Mouse (Mus musculus) forebrain, embryonic 10.5 days (tissue): ENCODE measurements around the gene Slc7a8. TPM values are rescaled to one million over a fixed set of nuclear protein-coding genes. Genes with fewer than 3 reads are reported as not detected.

Experiments
- DNase-seq: peaks from one replicate; pipeline ENCODE4 v3.0.0-alpha.2; 2017; ENCODE audit warnings: low spot score; ENCODE audit errors: extremely low spot score
- H3K27ac ChIP-seq: fragments of 300-500 bp; sonication (generic); 2 replicates; pipeline ENCODE4 v1.5.1; 2016; ENCODE audit warnings: mild to moderate bottlenecking
- H3K27me3 ChIP-seq: fragments of 300-500 bp; sonication (generic); 2 replicates; pipeline ENCODE4 v1.6.1; 2016; ENCODE audit warnings: mild to moderate bottlenecking; ENCODE audit not compliant: poor library complexity, severe bottlenecking
- H3K36me3 ChIP-seq: fragments of 300-500 bp; sonication (generic); replicated peaks from 2 replicates; pipeline ENCODE4 v1.6.1; 2016; ENCODE audit warnings: mild to moderate bottlenecking, moderate library complexity
- H3K4me1 ChIP-seq: fragments of 300-500 bp; sonication (generic); 2 replicates; pipeline ENCODE4 v1.6.1; 2016
- H3K4me3 ChIP-seq: fragments of 300-500 bp; sonication (generic); 2 replicates; pipeline ENCODE4 v1.5.1; 2016; ENCODE audit warnings: mild to moderate bottlenecking, moderate library complexity
- H3K9me3 ChIP-seq: fragments of 300-500 bp; sonication (generic); 2 replicates; pipeline ENCODE4 v1.6.1; 2016; ENCODE audit warnings: mild to moderate bottlenecking, moderate library complexity
- WGBS: fragments of 180-500 bp; shearing (Covaris S2); methylation state at CpG from one replicate; pipeline ENCODE4 v1.1.7; 2016; 5-methylcytosine and 5-hydroxymethylcytosine counted together
- polyA plus RNA-seq: library from polyadenylated mRNA; unstranded; fragments of >200 nt; fragmentation: Nextera tagmentation; extraction: Ambion mirVana; gene quantifications from 2 replicates; pipeline ENCODE4 v1.2.1, GENCODE M21; 2016

The Slc7a8 gene
- polyA plus RNA-seq, 1 experiment from 2014 or later: 1.0 TPM

GRCm38 (mm10) chr14:54701298-54701697, 80.4 kb downstream of the Slc7a8 start:
- peak; percentile 71 for DNase-seq
- Histone ChIP-seq H3K36me3 (no peaks in the 10 kb centered on the region), H3K4me3 (no peak overlapping the region), H3K4me1 (0 out of 2 replicates have a peak, but pooled peaks cover under 1% of the 10 kb centered on the region), H3K27me3 (peaks cover 13% of the 10 kb centered on the region; the same call in 1 of the 2 replicates), H3K9me3 (no peaks in the 10 kb centered on the region), H3K27ac (no peak overlapping the region)
- WGBS: 10% methylated on average over 6 of the region's 6 CpGs

- H3K9me3 ChIP-seq: no peaks in the 10 kb centered on the region
- 66% methylated on average over 3 of the region's 3 CpGs for WGBS
- DNase-seq: no peak
- H3K4me1 ChIP-seq: no peaks in the 10 kb centered on the region
- peaks cover 13% of the 10 kb centered on the region; the same call in 1 of the 2 replicates for H3K27me3 ChIP-seq
- H3K4me3 ChIP-seq: no peak overlapping the region
- H3K36me3 ChIP-seq: no peaks in the 10 kb centered on the region
- H3K27ac ChIP-seq: no peak overlapping the region
Measured at GRCm38 (mm10) chr14:54699586-54699985, 82.2 kb downstream of the Slc7a8 start.

GRCm38 (mm10) chr14:54698733-54699132, 83.0 kb downstream of the Slc7a8 start, which contains the start of gene Gm29776:
Gm29776 (minus strand) TSS chr14:54698833.
- WGBS: 88% methylated on average over 4 of the region's 4 CpGs
- Histone ChIP-seq H3K4me1 (no peaks in the 10 kb centered on the region), H3K4me3 (no peak within 1 kb of the TSS), H3K27ac (no peak within 1 kb of the TSS; the same call in 1 of the 2 replicates), H3K36me3 (peaks cover 5% of the 10 kb centered on the region), H3K9me3 (no peaks in the 10 kb centered on the region), H3K27me3 (peaks cover 13% of the 10 kb centered on the region; the same call in 1 of the 2 replicates)
- no peak for DNase-seq

- no peak for DNase-seq
- Histone ChIP-seq H3K27ac (no peak overlapping the region), H3K4me3 (no peak overlapping the region)
Measured at GRCm38 (mm10) chr14:54696752-54697151, 85.0 kb downstream of the Slc7a8 start.

GRCm38 (mm10) chr14:54695042-54695441, 86.7 kb downstream of the Slc7a8 start:
- WGBS: 86% methylated on average over 6 of the region's 6 CpGs
- Histone ChIP-seq H3K36me3 (peaks cover 31% of the 10 kb centered on the region), H3K4me3 (no peak overlapping the region)

More at GRCm38 (mm10) chr14:54696752-54697151, 85.0 kb downstream of the Slc7a8 start:
- peaks cover 20% of the 10 kb centered on the region for H3K36me3 ChIP-seq
- no peaks in the 10 kb centered on the region for H3K4me1 ChIP-seq
- H3K27me3 ChIP-seq: no peaks in the 10 kb centered on the region
- no peaks in the 10 kb centered on the region for H3K9me3 ChIP-seq
- WGBS: 86% methylated on average over 4 of the region's 4 CpGs

GRCm38 (mm10) chr14:54687251-54687650, 94.5 kb downstream of the Slc7a8 start:
- no peak for DNase-seq
- WGBS: 10% methylated on average over 8 of the region's 8 CpGs
- Histone ChIP-seq H3K9me3 (no peaks in the 10 kb centered on the region), H3K4me1 (peaks cover 31% of the 10 kb centered on the region), H3K27ac (peak overlapping the region; percentile 98), H3K27me3 (no peaks in the 10 kb centered on the region), H3K4me3 (peak overlapping the region; percentile 86), H3K36me3 (peaks cover 54% of the 10 kb centered on the region)

More at GRCm38 (mm10) chr14:54695042-54695441, 86.7 kb downstream of the Slc7a8 start:
- Histone ChIP-seq H3K27ac (no peak overlapping the region), H3K4me1 (no peaks in the 10 kb centered on the region), H3K27me3 (no peaks in the 10 kb centered on the region), H3K9me3 (no peaks in the 10 kb centered on the region)
- no peak for DNase-seq

- peak; percentile 99 for DNase-seq
- Histone ChIP-seq H3K27me3 (no peaks in the 10 kb centered on the region), H3K4me1 (peaks cover 31% of the 10 kb centered on the region), H3K36me3 (peaks cover 60% of the 10 kb centered on the region), H3K27ac (peak within 1 kb of the TSS; percentile 98), H3K9me3 (no peaks in the 10 kb centered on the region), H3K4me3 (peak within 1 kb of the TSS; percentile 86)
- under 1% methylated on average over 44 of the region's 44 CpGs for WGBS
Measured at GRCm38 (mm10) chr14:54686522-54687143, 95.1 kb downstream of the Slc7a8 start, which contains the start of gene Acin1. Acin1 (minus strand) TSS chr14:54686931.

GRCm38 (mm10) chr14:54686063-54686521, 95.7 kb downstream of the Slc7a8 start, which contains the start of gene 1700123O20Rik:
1700123O20Rik (plus strand) TSS chr14:54686216.
- Histone ChIP-seq H3K36me3 (peaks cover 64% of the 10 kb centered on the region), H3K27me3 (no peaks in the 10 kb centered on the region), H3K9me3 (no peaks in the 10 kb centered on the region), H3K4me1 (peaks cover 31% of the 10 kb centered on the region), H3K4me3 (peak within 1 kb of the TSS; percentile 86), H3K27ac (peak within 1 kb of the TSS; percentile 98)
- under 1% methylated on average over 39 of the region's 41 CpGs for WGBS
- DNase-seq: peak; percentile 87

- peak overlapping the region; percentile 86 for H3K4me3 ChIP-seq
- H3K4me1 ChIP-seq: peaks cover 31% of the 10 kb centered on the region
- no peaks in the 10 kb centered on the region for H3K9me3 ChIP-seq
- no peaks in the 10 kb centered on the region for H3K27me3 ChIP-seq
- no peak for DNase-seq
- H3K27ac ChIP-seq: peak overlapping the region; percentile 98
- 20% methylated on average over 8 of the region's 8 CpGs for WGBS
- peaks cover 64% of the 10 kb centered on the region for H3K36me3 ChIP-seq
Measured at GRCm38 (mm10) chr14:54685471-54685870, 96.3 kb downstream of the Slc7a8 start.

- DNase-seq: no peak
- Histone ChIP-seq H3K36me3 (peaks cover 71% of the 10 kb centered on the region), H3K9me3 (no peaks in the 10 kb centered on the region), H3K27me3 (no peaks in the 10 kb centered on the region), H3K27ac (no peak overlapping the region), H3K4me3 (no peak overlapping the region), H3K4me1 (peaks cover 17% of the 10 kb centered on the region)
- WGBS: 95% methylated on average over 3 of the region's 3 CpGs
Measured at GRCm38 (mm10) chr14:54682396-54682795, 99.3 kb downstream of the Slc7a8 start.

GRCm38 (mm10) chr14:54678657-54679304, 103.0 kb downstream of the Slc7a8 start:
- 0 out of 2 replicates have a peak, but pooled peaks cover 3% of the 10 kb centered on the region for H3K4me1 ChIP-seq
- DNase-seq: no peak
- H3K27ac ChIP-seq: no peak overlapping the region
- H3K4me3 ChIP-seq: no peak overlapping the region
- WGBS: 91% methylated on average over 16 of the region's 16 CpGs
- no peaks in the 10 kb centered on the region for H3K27me3 ChIP-seq
- no peaks in the 10 kb centered on the region for H3K9me3 ChIP-seq
- H3K36me3 ChIP-seq: peaks cover 96% of the 10 kb centered on the region

GRCm38 (mm10) chr14:54676290-54676689, 105.5 kb downstream of the Slc7a8 start:
- DNase-seq: no peak
- Histone ChIP-seq H3K27me3 (no peaks in the 10 kb centered on the region), H3K9me3 (no peaks in the 10 kb centered on the region), H3K36me3 (peaks cover 94% of the 10 kb centered on the region), H3K27ac (no peak overlapping the region), H3K4me1 (no peaks in the 10 kb centered on the region), H3K4me3 (no peak overlapping the region)
- WGBS: 93% methylated on average over 5 of the region's 5 CpGs

- 89% methylated on average over 2 of the region's 2 CpGs for WGBS
- no peak for DNase-seq
- no peaks in the 10 kb centered on the region for H3K27me3 ChIP-seq
- H3K4me1 ChIP-seq: no peaks in the 10 kb centered on the region
- H3K36me3 ChIP-seq: peaks cover 91% of the 10 kb centered on the region
- H3K9me3 ChIP-seq: no peaks in the 10 kb centered on the region
- no peak overlapping the region for H3K4me3 ChIP-seq
- no peak overlapping the region for H3K27ac ChIP-seq
Measured at GRCm38 (mm10) chr14:54674317-54674716, 107.4 kb downstream of the Slc7a8 start.
